Mouse (Mus musculus) megakaryocyte, adult 5-6 weeks (primary cell): ENCODE data around the gene Chst13. TPM values are rescaled to one million over a fixed set of nuclear protein-coding genes. Genes with fewer than 3 reads are reported as not detected.

Experiments used
- ATAC-seq: 2 replicates; pipeline ENCODE4 v1.8.0; 2016; ENCODE audit warnings: mild to moderate bottlenecking, inconsistent platforms; ENCODE audit not compliant: poor library complexity, severe bottlenecking
- total RNA-seq, 2 experiments: library from RNA; stranded (forward) in 1 of 2; stranded (reverse) in 1 of 2; fragments of 153-499, 151-499 nt in 1 of 2; fragments of 221-1000, 200-1000 nt in 1 of 2; gene quantifications; 2 replicates each; pipeline versions ENCODE4 v1.2.3 to v1.2.4; 2015 to 2017

Chst13 gene
- total RNA-seq, 2 experiments from 2014 or later = 6.3 to 9.0 TPM

DNA sequence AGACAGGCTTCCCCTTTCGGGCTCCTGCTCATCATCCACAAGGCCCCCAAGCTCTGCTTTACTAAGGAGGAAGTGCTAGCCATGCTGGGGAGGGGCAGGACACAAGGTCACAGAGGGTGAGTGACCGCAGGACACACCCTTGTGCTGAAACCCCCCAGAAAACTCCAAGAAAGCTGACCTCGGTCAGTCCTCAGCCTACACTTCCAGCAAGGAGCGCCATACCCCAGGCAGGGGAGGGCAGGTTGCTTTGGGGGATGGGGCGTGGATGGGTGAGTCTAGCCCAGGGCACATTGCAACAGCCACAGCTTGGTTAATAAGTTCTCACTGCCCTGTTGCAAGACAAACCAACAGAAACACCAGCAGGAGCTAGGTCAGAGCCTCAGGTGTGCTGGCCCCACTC is 4.6 kb downstream of the Chst13 start:
- ATAC-seq = peak; percentile 51

DNA sequence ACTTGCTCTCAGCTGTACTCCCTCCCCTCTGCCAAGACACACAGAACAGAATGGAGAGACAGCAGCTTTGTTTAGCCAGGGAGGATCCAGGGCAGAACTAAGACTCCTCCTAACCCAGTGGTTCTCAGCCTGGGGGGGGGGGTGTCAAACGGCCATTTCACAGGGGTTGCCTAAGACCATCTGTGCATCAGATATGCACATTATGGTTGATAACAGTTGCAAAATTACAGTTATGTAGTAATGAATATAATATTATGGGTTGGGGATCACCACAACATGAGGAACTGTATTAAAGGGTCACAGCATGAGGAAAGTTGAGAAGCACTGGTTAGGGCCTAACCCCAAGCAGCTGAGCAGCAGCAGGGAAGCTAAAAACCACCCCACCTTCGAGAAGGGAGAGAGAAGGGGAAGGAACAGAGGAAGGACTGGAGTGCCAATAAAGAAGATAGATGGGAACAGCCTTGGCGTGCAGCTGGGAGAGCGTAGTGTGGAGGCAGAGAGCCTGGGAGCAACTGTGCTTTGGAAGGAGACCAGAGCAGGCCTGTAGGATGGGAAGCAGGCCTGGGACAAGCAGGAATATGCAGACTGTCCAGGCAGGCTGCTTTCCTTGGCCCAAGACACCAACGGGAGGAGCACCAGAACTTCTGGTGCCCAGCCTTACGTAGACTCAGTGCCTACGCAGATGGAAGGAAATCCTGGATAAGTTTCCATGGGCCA is 5.4 kb downstream of the Chst13 start:
- peak; percentile 13; the same call in 1 of the 2 replicates for ATAC-seq

DNA sequence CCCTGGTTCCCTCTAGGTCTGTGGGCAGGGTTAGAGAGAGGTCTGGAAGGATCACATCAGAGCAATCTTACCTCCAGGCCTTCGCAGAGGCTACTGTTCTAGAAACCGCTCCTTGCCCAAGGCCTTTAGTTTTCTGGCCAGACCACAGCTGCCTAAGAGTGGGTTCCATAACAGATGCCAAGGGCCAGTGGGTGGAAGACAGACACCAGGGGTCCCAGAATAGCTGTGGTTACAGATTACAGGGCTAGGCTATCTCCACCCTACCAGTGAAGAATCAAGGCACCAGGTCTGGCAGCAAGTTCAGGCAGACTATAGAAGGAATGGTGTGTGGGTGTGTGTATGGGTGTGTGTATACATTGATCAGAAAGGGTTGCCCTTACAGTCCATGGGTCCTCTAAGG is 6.0 kb downstream of the Chst13 start:
- ATAC-seq = no peak

- no peak for ATAC-seq
Observed at GRCm38 (mm10) chr6:90317510-90318258, 7.3 kb downstream of the Chst13 start.

DNA sequence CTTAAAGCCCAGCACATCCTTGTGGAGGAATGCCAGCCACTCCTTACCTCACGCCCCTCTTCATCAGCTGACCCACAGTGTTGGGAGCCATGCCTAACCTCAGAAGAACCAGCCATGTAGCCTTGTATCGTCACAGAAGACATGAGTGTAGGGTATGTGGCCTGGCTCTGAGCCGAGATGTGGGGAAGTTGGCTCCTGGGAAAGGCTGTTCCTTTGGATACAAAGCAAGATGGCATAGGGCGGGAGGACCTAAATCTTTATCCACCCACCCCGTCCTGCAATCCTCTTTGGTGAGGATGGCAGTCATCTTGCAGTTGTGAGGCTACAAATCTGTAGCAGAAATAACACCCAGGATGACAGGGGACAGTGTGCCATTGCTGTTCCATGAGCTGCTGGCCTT is 9.0 kb downstream of the Chst13 start:
- ATAC-seq = no peak

DNA sequence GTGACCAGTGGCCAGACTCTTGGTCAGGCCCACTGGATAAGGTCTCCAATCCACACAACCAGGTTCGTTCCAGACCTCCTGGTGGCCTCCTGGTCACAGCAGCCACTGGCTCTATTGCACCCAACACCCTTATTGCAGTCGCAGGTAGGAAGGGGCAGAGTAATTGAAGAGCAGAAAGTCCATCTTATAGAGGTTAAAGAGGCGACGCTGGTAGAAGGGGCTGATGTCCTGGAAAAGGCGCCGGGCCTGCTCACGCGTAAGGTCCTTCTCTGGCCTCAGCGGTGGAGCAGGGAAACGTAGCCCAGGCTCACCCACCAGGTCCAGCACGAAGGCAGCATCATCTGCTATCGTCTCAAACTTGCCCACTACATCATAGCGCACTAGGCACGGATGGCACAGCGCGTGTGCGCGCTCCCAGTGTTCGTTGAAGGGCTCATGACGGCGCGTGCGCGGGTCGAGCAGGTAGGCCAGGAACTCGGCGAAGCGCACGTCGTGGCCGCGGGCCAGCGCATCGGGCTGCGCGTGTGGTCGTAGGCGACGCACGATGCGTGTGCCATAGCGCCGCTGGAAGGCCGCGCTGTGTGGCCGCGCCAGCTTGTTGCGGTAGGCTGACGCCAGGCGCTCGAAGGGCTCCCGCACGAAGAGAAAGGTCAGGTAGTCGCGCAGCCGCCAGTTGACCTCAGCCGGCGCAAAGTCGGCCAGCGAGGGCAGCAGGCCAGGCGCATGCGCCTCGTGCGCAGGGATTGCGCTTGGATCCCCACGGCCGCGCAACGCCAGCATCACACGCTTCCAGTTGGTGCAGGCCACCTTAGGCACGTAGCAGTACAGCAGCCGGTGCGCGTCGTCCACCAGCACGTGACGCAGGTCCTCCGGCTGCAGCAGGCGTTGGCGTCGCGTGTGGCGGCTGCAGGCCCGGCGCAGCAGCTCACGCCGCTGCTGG is 15.9 kb downstream of the Chst13 start:
- no peak for ATAC-seq

DNA sequence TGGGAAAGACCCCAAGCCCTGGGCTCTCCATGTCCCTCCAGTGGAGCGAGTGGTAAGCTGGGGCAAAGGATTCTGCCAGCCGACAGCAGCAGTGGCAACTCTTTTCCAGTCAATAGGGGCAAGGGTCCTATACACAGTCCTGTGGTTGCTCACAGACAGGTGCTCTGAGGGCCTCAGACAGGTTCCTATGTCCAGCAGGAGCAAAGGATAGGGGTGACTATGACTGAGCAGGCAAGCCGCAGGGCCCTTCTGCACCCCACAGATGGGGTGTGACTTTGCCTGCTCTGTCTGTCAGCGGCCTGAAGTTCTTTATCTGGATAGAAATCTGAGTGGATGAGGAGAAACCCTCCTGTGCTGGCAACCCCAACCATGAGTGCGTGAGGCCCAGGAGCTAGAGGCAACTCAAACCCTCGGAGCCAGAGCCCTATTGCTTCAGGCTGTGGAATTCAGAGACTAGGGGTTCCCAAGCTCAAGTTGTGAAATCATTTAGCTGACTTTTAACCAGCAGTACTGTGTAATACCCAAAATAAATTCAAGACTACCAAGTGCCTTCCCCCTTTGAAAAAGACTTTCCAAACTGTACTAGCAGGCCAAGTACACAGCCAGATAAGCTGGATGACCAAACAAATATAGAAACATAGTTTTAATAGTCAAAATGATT is 18.5 kb downstream of the Chst13 start:
- no peak for ATAC-seq

- no peak for ATAC-seq
Observed at GRCm38 (mm10) chr6:90300919-90301318, 24.1 kb downstream of the Chst13 start, which contains the start of gene BC048671. Gene BC048671 (plus strand): TSS chr6:90301219.

DNA sequence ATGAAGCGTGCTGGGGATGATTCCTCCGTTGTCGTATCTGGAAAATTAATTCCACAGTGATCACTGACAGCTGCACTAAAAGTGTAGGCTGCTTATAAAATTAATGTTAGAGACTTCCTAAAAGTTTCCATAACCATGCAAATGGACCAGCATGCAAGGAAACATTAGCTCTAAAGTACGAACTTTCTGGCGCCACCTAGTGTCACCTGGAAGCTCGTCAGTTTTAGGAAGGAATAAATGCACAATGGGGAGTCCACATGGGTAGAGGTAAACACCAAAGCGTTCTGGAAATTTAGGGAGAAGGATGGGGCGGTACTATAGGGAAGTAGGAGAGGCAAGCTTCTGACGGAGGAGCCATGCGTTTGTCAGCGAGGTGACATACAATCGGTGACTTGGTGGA is 36.7 kb downstream of the Chst13 start:
- ATAC-seq = peak; percentile 51

Other genes starting within 250 kb of the Chst13 start
- gene Vmn1r49, start 246.7 kb downstream of the Chst13 start, total RNA-seq (2015) = not detected in 2 replicates
- gene Vmn1r49, start 246.7 kb downstream of the Chst13 start, total RNA-seq (2017) = not detected in 2 replicates
- gene Vmn1r50, start 223.8 kb downstream of the Chst13 start, total RNA-seq (2015) = not detected in 2 replicates
- gene Vmn1r50, start 223.8 kb downstream of the Chst13 start, total RNA-seq (2017) = not detected in 2 replicates
- gene Vmn1r51, start 202.6 kb downstream of the Chst13 start, total RNA-seq (2015) = not detected in 2 replicates
- gene Vmn1r51, start 202.6 kb downstream of the Chst13 start, total RNA-seq (2017) = not detected in 2 replicates
- not detected in 2 replicates for gene Vmn1r52, start 150.4 kb downstream of the Chst13 start, total RNA-seq (2015)
- gene Vmn1r52, start 150.4 kb downstream of the Chst13 start, total RNA-seq (2017) = not detected in 2 replicates
- not detected in 2 replicates for gene V1ra8, start 122.4 kb downstream of the Chst13 start, total RNA-seq (2015)
- gene V1ra8, start 122.4 kb downstream of the Chst13 start, total RNA-seq (2017) = not detected in 2 replicates
- not detected in 2 replicates for gene Vmn1r53, start 100.7 kb downstream of the Chst13 start, total RNA-seq (2015)
- not detected in 2 replicates for gene Vmn1r53, start 100.7 kb downstream of the Chst13 start, total RNA-seq (2017)
- not detected in 2 replicates for gene Vmn1r54, start 78.9 kb downstream of the Chst13 start, total RNA-seq (2015)
- not detected in 2 replicates for gene Vmn1r54, start 78.9 kb downstream of the Chst13 start, total RNA-seq (2017)
- not detected in 2 replicates for gene BC048671, start 24.0 kb downstream of the Chst13 start, total RNA-seq (2015)
- not detected in 2 replicates for gene BC048671, start 24.0 kb downstream of the Chst13 start, total RNA-seq (2017)
- not detected in 2 replicates for gene Uroc1, start 8.1 kb upstream of the Chst13 start, total RNA-seq (2015)
- not detected in 2 replicates for gene Uroc1, start 8.1 kb upstream of the Chst13 start, total RNA-seq (2017)
- 10.2 and 11.1 TPM in 2 replicates for gene Zxdc, start 44.3 kb upstream of the Chst13 start, total RNA-seq (2015)
- gene Zxdc, start 44.3 kb upstream of the Chst13 start, total RNA-seq (2017) = 9.9 and 16.1 TPM in 2 replicates
- not detected in 2 replicates for gene Cfap100, start 103.6 kb upstream of the Chst13 start, total RNA-seq (2015)
- not detected in 2 replicates for gene Cfap100, start 103.6 kb upstream of the Chst13 start, total RNA-seq (2017)
- not detected in 2 replicates for gene Klf15, start 137.4 kb upstream of the Chst13 start, total RNA-seq (2015)
- not detected in 2 replicates for gene Klf15, start 137.4 kb upstream of the Chst13 start, total RNA-seq (2017)
- gene Aldh1l1, start 161.2 kb upstream of the Chst13 start, total RNA-seq (2015) = 0.31 and 0.68 TPM in 2 replicates
- gene Aldh1l1, start 161.2 kb upstream of the Chst13 start, total RNA-seq (2017) = 0.45 and 0.55 TPM in 2 replicates